In genomic region chr15:77811099-77811760, GRCm38 (mm10) we compare ENCODE assay signal across 12 mouse cellular contexts. TPM values are rescaled to one million over a fixed set of nuclear protein-coding genes. Genes with fewer than 3 reads are reported as not detected.
DNase-seq lines count a peak whose midpoint lies in the region; ATAC-seq and TF ChIP-seq lines count a peak whose summit lies in the region.
"Had no signal": no experiment of that assay in that cellular context is flagged by ENCODE, and none has a peak within 500 bp of the region (broad histone marks: within the 10 kb centered on the region; RNA-seq: fewer than 3 reads in every experiment).

No protein-coding gene starts in this region.

- H3K4me3 ChIP-seq in forebrain, embryonic 13.5 days = no peak overlapping the region
- H3K4me3 ChIP-seq in forebrain, embryonic 11.5 days (ENCODE audit: low read depth, low read length) = no peak overlapping the region
- no peak overlapping the region for H3K4me3 ChIP-seq in hindbrain, embryonic 11.5 days (ENCODE audit: low read depth, low read length)
- no peak overlapping the region for H3K4me3 ChIP-seq in hindbrain, embryonic 14.5 days (replicated peaks; ENCODE audit: low read length)
- H3K4me3 ChIP-seq in stomach, embryonic 15.5 days (replicated peaks) = no peak overlapping the region
- H3K4me3 ChIP-seq in stomach, postnatal 0 days (ENCODE audit: low read depth, low read length) = no peak overlapping the region
- no peak overlapping the region for H3K4me3 ChIP-seq in kidney, embryonic 15.5 days (replicated peaks)
- H3K4me3 ChIP-seq: neural tube, embryonic 12.5 days had no signal

- peaks cover 23% of the 10 kb centered on the region for H3K4me1 ChIP-seq in forebrain, embryonic 13.5 days
- H3K4me1 ChIP-seq in forebrain, embryonic 11.5 days (replicated peaks; ENCODE audit: control insufficient read depth, insufficient read depth, low read length) = peaks cover 3% of the 10 kb centered on the region; the same call in 1 of the 2 replicates
- 0 out of 2 replicates have a peak, but pooled peaks cover 2% of the 10 kb centered on the region for H3K4me1 ChIP-seq in hindbrain, embryonic 11.5 days (replicated peaks; ENCODE audit: control insufficient read depth, insufficient read depth, low read length)
- peaks cover 7% of the 10 kb centered on the region for H3K4me1 ChIP-seq in hindbrain, embryonic 14.5 days (replicated peaks; ENCODE audit: control insufficient read depth, insufficient read depth, low read length)
- H3K4me1 ChIP-seq in stomach, embryonic 15.5 days = peaks cover 41% of the 10 kb centered on the region
- peaks cover 9% of the 10 kb centered on the region for H3K4me1 ChIP-seq in stomach, postnatal 0 days (replicated peaks; ENCODE audit: control insufficient read depth, insufficient read depth)
- H3K4me1 ChIP-seq in kidney, embryonic 15.5 days = peaks cover 50% of the 10 kb centered on the region

- no peak overlapping the region for H3K9ac ChIP-seq in forebrain, embryonic 13.5 days
- no peak overlapping the region for H3K9ac ChIP-seq in forebrain, embryonic 11.5 days (ENCODE audit: low read length)
- H3K9ac ChIP-seq in hindbrain, embryonic 11.5 days (ENCODE audit: low read depth, low read length) = no peak overlapping the region
- no peak overlapping the region for H3K9ac ChIP-seq in hindbrain, embryonic 14.5 days
- H3K9ac ChIP-seq in stomach, embryonic 15.5 days = no peak overlapping the region
- H3K9ac ChIP-seq in stomach, postnatal 0 days (ENCODE audit: low read length) = no peak overlapping the region
- no peak overlapping the region for H3K9ac ChIP-seq in kidney, embryonic 15.5 days

- H3K27ac ChIP-seq in forebrain, embryonic 13.5 days = peak overlapping the region; percentile 54
- no peak overlapping the region for H3K27ac ChIP-seq in forebrain, embryonic 11.5 days (ENCODE audit: low read depth, low read length)
- peak overlapping the region; percentile 19; the same call in 1 of the 2 replicates for H3K27ac ChIP-seq in hindbrain, embryonic 11.5 days (ENCODE audit: low read depth, low read length)
- H3K27ac ChIP-seq in hindbrain, embryonic 14.5 days = no peak overlapping the region
- H3K27ac ChIP-seq in stomach, embryonic 15.5 days = peak overlapping the region; percentile 2; the same call in 1 of the 2 replicates
- H3K27ac ChIP-seq in stomach, postnatal 0 days (replicated peaks) = no peak overlapping the region; the same call in 1 of the 2 replicates
- no peak overlapping the region for H3K27ac ChIP-seq in kidney, embryonic 15.5 days
- H3K27ac ChIP-seq: neural tube, embryonic 12.5 days had no signal

- 74% methylated on average over 11 of the region's 11 CpGs for WGBS in forebrain, embryonic 13.5 days
- 81% methylated on average over 11 of the region's 11 CpGs for WGBS in forebrain, embryonic 11.5 days
- 81% methylated on average over 11 of the region's 11 CpGs for WGBS in hindbrain, embryonic 11.5 days
- WGBS in hindbrain, embryonic 14.5 days = 65% methylated on average over 11 of the region's 11 CpGs
- 74% methylated on average over 11 of the region's 11 CpGs for WGBS in stomach, embryonic 15.5 days
- WGBS in stomach, postnatal 0 days = 59% methylated on average over 11 of the region's 11 CpGs
- WGBS in kidney, embryonic 15.5 days = 80% methylated on average over 11 of the region's 11 CpGs

- no peak for ATAC-seq in forebrain, embryonic 13.5 days
- ATAC-seq in forebrain, embryonic 11.5 days (replicated peaks; ENCODE audit: low FRiP score) = no peak
- ATAC-seq in hindbrain, embryonic 11.5 days (ENCODE audit: low FRiP score) = no peak
- no peak for ATAC-seq in hindbrain, embryonic 14.5 days (ENCODE audit: low FRiP score)
- no peak for ATAC-seq in stomach, embryonic 15.5 days (ENCODE audit: insufficient read depth, low FRiP score, low read depth)
- no peak for ATAC-seq in stomach, postnatal 0 days (ENCODE audit: low FRiP score, low TSS enrichment)
- ATAC-seq in kidney, embryonic 15.5 days (replicated peaks; ENCODE audit: low FRiP score) = no peak

- no peak overlapping the region for H3K4me2 ChIP-seq in forebrain, embryonic 13.5 days
- H3K4me2 ChIP-seq in forebrain, embryonic 11.5 days (ENCODE audit: low read depth, low read length, severe bottlenecking) = no peak overlapping the region
- no peak overlapping the region for H3K4me2 ChIP-seq in hindbrain, embryonic 11.5 days (replicated peaks; ENCODE audit: low read depth, low read length)
- no peak overlapping the region for H3K4me2 ChIP-seq in hindbrain, embryonic 14.5 days (replicated peaks)
- no peak overlapping the region for H3K4me2 ChIP-seq in stomach, embryonic 15.5 days
- H3K4me2 ChIP-seq in stomach, postnatal 0 days (replicated peaks; ENCODE audit: low read depth) = no peak overlapping the region
- no peak overlapping the region for H3K4me2 ChIP-seq in kidney, embryonic 15.5 days
- H3K4me2 ChIP-seq: neural tube, embryonic 12.5 days had no signal

- H3K9me3 ChIP-seq in forebrain, embryonic 13.5 days (replicated peaks) = no peaks in the 10 kb centered on the region
- H3K9me3 ChIP-seq in forebrain, embryonic 11.5 days (ENCODE audit: control insufficient read depth, low read length) = no peaks in the 10 kb centered on the region
- no peaks in the 10 kb centered on the region for H3K9me3 ChIP-seq in hindbrain, embryonic 11.5 days (ENCODE audit: control insufficient read depth, low read length)
- no peaks in the 10 kb centered on the region for H3K9me3 ChIP-seq in hindbrain, embryonic 14.5 days (ENCODE audit: control insufficient read depth, low read length)
- no peaks in the 10 kb centered on the region for H3K9me3 ChIP-seq in stomach, embryonic 15.5 days
- no peaks in the 10 kb centered on the region for H3K9me3 ChIP-seq in stomach, postnatal 0 days (ENCODE audit: control insufficient read depth, low read length)
- H3K9me3 ChIP-seq in kidney, embryonic 15.5 days (replicated peaks) = no peaks in the 10 kb centered on the region
- H3K9me3 ChIP-seq: neural tube, embryonic 12.5 days had no signal

- peaks cover 43% of the 10 kb centered on the region for H3K36me3 ChIP-seq in forebrain, embryonic 13.5 days (ENCODE audit: poor library complexity, severe bottlenecking)
- no peaks in the 10 kb centered on the region; the same call in none of the 2 replicates for H3K36me3 ChIP-seq in forebrain, embryonic 11.5 days (ENCODE audit: control insufficient read depth, insufficient read depth, low read length)
- no peaks in the 10 kb centered on the region for H3K36me3 ChIP-seq in hindbrain, embryonic 11.5 days (ENCODE audit: control insufficient read depth, insufficient read depth, low read length)
- peaks cover 31% of the 10 kb centered on the region for H3K36me3 ChIP-seq in hindbrain, embryonic 14.5 days (replicated peaks; ENCODE audit: control insufficient read depth, insufficient read depth)
- H3K36me3 ChIP-seq in stomach, embryonic 15.5 days = peaks cover 37% of the 10 kb centered on the region
- peaks cover 43% of the 10 kb centered on the region for H3K36me3 ChIP-seq in stomach, postnatal 0 days (ENCODE audit: control insufficient read depth, insufficient read depth, low read length)
- H3K36me3 ChIP-seq in kidney, embryonic 15.5 days = peaks cover 70% of the 10 kb centered on the region

- TF ChIP-seq CTCF in stomach, postnatal 0 days (IDR thresholded peaks at IDR 0.05; ENCODE audit: low read depth) = no peak

- no peak for TF ChIP-seq EP300 in stomach, postnatal 0 days (optimal IDR thresholded peaks at IDR 0.05)

- H3K27me3 ChIP-seq in forebrain, embryonic 13.5 days = no peaks in the 10 kb centered on the region
- no peaks in the 10 kb centered on the region for H3K27me3 ChIP-seq in forebrain, embryonic 11.5 days (ENCODE audit: control insufficient read depth, insufficient read depth, low read length)
- H3K27me3 ChIP-seq in hindbrain, embryonic 11.5 days (ENCODE audit: control insufficient read depth, insufficient read depth, low read length) = no peaks in the 10 kb centered on the region
- H3K27me3 ChIP-seq in hindbrain, embryonic 14.5 days (ENCODE audit: control insufficient read depth, insufficient read depth, low read length) = no peaks in the 10 kb centered on the region
- H3K27me3 ChIP-seq in stomach, embryonic 15.5 days (replicated peaks) = no peaks in the 10 kb centered on the region
- H3K27me3 ChIP-seq in stomach, postnatal 0 days (ENCODE audit: control insufficient read depth, insufficient read depth, low read length) = no peaks in the 10 kb centered on the region
- no peaks in the 10 kb centered on the region for H3K27me3 ChIP-seq in kidney, embryonic 15.5 days
- H3K27me3 ChIP-seq: neural tube, embryonic 12.5 days had no signal

- DNase-seq in forebrain, embryonic 11.5 days (ENCODE audit: low spot score) = no peak
- DNase-seq in hindbrain, embryonic 11.5 days (ENCODE audit: low spot score) = no peak
- no peak for DNase-seq in hindbrain, embryonic 14.5 days (ENCODE audit: low spot score)
- no peak for DNase-seq in stomach, postnatal 0 days (ENCODE audit: low spot score)
- DNase-seq in adrenal gland, adult 2 months = no peak
- DNase-seq: kidney, adult 2 months; lung, postnatal 4 days; right cerebral cortex, postnatal 25 days had no signal

RNA-seq across cellular contexts. Expression of gene Myh9, which starts 30.7 kb away (rescaled TPM):
- 13.4 and 14.4 TPM in 2 replicates for polyA plus RNA-seq in forebrain, embryonic 13.5 days (2015; fragmentation: Nextera tagmentation; extraction: Ambion mirVana)
- 32.0 and 37.4 TPM in 2 replicates for polyA plus RNA-seq in forebrain, embryonic 11.5 days (2014; fragmentation: Nextera tagmentation; extraction: Ambion mirVana)
- 20.7 and 29.8 TPM in 2 replicates for polyA plus RNA-seq in hindbrain, embryonic 11.5 days (2014; fragmentation: Nextera tagmentation; extraction: Ambion mirVana)
- 14.4 and 14.6 TPM in 2 replicates for polyA plus RNA-seq in hindbrain, embryonic 14.5 days (2014; fragmentation: Nextera tagmentation; extraction: Ambion mirVana)
- 57.0 TPM in 2 replicates for polyA plus RNA-seq in stomach, embryonic 15.5 days (2015; fragmentation: Nextera tagmentation; extraction: Ambion mirVana)
- polyA plus RNA-seq in stomach, postnatal 0 days (2015; fragmentation: Nextera tagmentation; extraction: Ambion mirVana) = 27.9 and 32.9 TPM in 2 replicates
- 56.2 and 60.2 TPM in 2 replicates for polyA plus RNA-seq in kidney, embryonic 15.5 days (2015; fragmentation: Nextera tagmentation; extraction: Ambion mirVana)
- total RNA-seq in adrenal gland, adult 2 months (2021) = 100 to 1,000 TPM; 280 to 306 TPM
- polyA plus RNA-seq in adrenal gland, adult 2 months (2012; rRNA removed) = 45.4 and 51.9 TPM in 2 replicates

RNA-seq across cellular contexts. Expression of gene Apol8, which starts 54.4 kb away (rescaled TPM):
- polyA plus RNA-seq in forebrain, embryonic 13.5 days (2015; fragmentation: Nextera tagmentation; extraction: Ambion mirVana) = 0.08 TPM in 1 of 2 replicates, not detected in the other
- 0.16 and 0.21 TPM in 2 replicates for polyA plus RNA-seq in forebrain, embryonic 11.5 days (2014; fragmentation: Nextera tagmentation; extraction: Ambion mirVana)
- 0.06 and 0.20 TPM in 2 replicates for polyA plus RNA-seq in hindbrain, embryonic 11.5 days (2014; fragmentation: Nextera tagmentation; extraction: Ambion mirVana)
- not detected in 2 replicates for polyA plus RNA-seq in hindbrain, embryonic 14.5 days (2014; fragmentation: Nextera tagmentation; extraction: Ambion mirVana)
- 0.75 and 1.7 TPM in 2 replicates for polyA plus RNA-seq in stomach, embryonic 15.5 days (2015; fragmentation: Nextera tagmentation; extraction: Ambion mirVana)
- 0.05 and 0.10 TPM in 2 replicates for polyA plus RNA-seq in stomach, postnatal 0 days (2015; fragmentation: Nextera tagmentation; extraction: Ambion mirVana)
- 0.26 and 0.45 TPM in 2 replicates for polyA plus RNA-seq in kidney, embryonic 15.5 days (2015; fragmentation: Nextera tagmentation; extraction: Ambion mirVana)
- not detected for total RNA-seq in adrenal gland, adult 2 months (2021)
- polyA plus RNA-seq in adrenal gland, adult 2 months (2012; rRNA removed) = not detected in 2 replicates

Comparison
In these comparisons a context has a peak if more than half of its experiments do, and no peak if none do; other contexts are left out.
1. H3K27ac ChIP-seq: peak in forebrain, embryonic 13.5 days (single experiment), hindbrain, embryonic 11.5 days (single experiment) and stomach, embryonic 15.5 days (single experiment); none in forebrain, embryonic 11.5 days (single experiment), hindbrain, embryonic 14.5 days (single experiment), stomach, postnatal 0 days (single experiment) and kidney, embryonic 15.5 days (single experiment).